Mouse (Mus musculus): ENCODE results near the gene Pskh1.
A peak's percentile ranks its signal among the peaks of the same experiment; 100 is the strongest.

Pskh1 gene

GRCm38 (mm10) chr8:105892432-105892831, 7.8 kb upstream of the Pskh1 start:
- DNase-seq (ENCODE audit: low spot score in 2 of 2): no peak

- DNase-seq (ENCODE audit: low spot score in 2 of 2): peak in 1 of 2 experiments; percentile 63
These were observed 6.9 kb upstream of the Pskh1 start, which contains the start of gene Nrn1l for GRCm38 (mm10) chr8:105893339-105893738. Nrn1l (plus strand) TSS chr8:105893567.

GRCm38 (mm10) chr8:105897801-105898480, 2.3 kb upstream of the Pskh1 start:
- no peak for DNase-seq (ENCODE audit: low spot score in 2 of 2)

- DNase-seq (ENCODE audit: low spot score in 2 of 2): no peak
These were observed 838 bp downstream of the Pskh1 start for GRCm38 (mm10) chr8:105900941-105901616.

GRCm38 (mm10) chr8:105919390-105919789, 19.1 kb downstream of the Pskh1 start:
- DNase-seq (ENCODE audit: low spot score in 2 of 2): no peak

- DNase-seq (ENCODE audit: low spot score in 2 of 2): no peak
These were observed 24.9 kb downstream of the Pskh1 start for GRCm38 (mm10) chr8:105925123-105925522.

- DNase-seq (ENCODE audit: low spot score in 2 of 2): peak; percentile 68 to 78
These were observed 30.4 kb downstream of the Pskh1 start for GRCm38 (mm10) chr8:105930602-105931001.

GRCm38 (mm10) chr8:105931271-105931670, 31.0 kb downstream of the Pskh1 start:
- no peak for DNase-seq (ENCODE audit: low spot score in 2 of 2)

GRCm38 (mm10) chr8:105932525-105932924, 32.3 kb downstream of the Pskh1 start:
- DNase-seq (ENCODE audit: low spot score in 2 of 2): no peak

- DNase-seq (ENCODE audit: low spot score in 2 of 2): no peak
These were observed 33.5 kb downstream of the Pskh1 start, which contains the start of gene Ctrl for GRCm38 (mm10) chr8:105933762-105934161. Ctrl (minus strand) TSS chr8:105933862.

GRCm38 (mm10) chr8:105935105-105935504, 34.9 kb downstream of the Pskh1 start:
- DNase-seq (ENCODE audit: low spot score in 2 of 2): no peak

- no peak for DNase-seq (ENCODE audit: low spot score in 2 of 2)
These were observed 35.8 kb downstream of the Pskh1 start for GRCm38 (mm10) chr8:105935863-105936603.

- peak; percentile 68 to 73 for DNase-seq (ENCODE audit: low spot score in 2 of 2)
These were observed 36.7 kb downstream of the Pskh1 start for GRCm38 (mm10) chr8:105936866-105937475.

- DNase-seq (ENCODE audit: low spot score in 2 of 2): peak in 1 of 2 experiments; percentile 35
These were observed 37.5 kb downstream of the Pskh1 start for GRCm38 (mm10) chr8:105937496-105938305.

GRCm38 (mm10) chr8:105938306-105938669, 38.0 kb downstream of the Pskh1 start, which contains the start of gene Psmb10:
Psmb10 (minus strand) TSS chr8:105938444.
- DNase-seq (ENCODE audit: low spot score in 2 of 2): no peak

- no peak for DNase-seq (ENCODE audit: low spot score in 2 of 2)
These were observed 41.8 kb downstream of the Pskh1 start for GRCm38 (mm10) chr8:105942026-105942425.

GRCm38 (mm10) chr8:105942542-105942941, 42.3 kb downstream of the Pskh1 start:
- DNase-seq (ENCODE audit: low spot score in 2 of 2): no peak

GRCm38 (mm10) chr8:105943321-105943739, 43.1 kb downstream of the Pskh1 start, which contains the start of gene Lcat:
Lcat (minus strand) TSS chr8:105943382.
- DNase-seq (ENCODE audit: low spot score in 2 of 2): no peak

GRCm38 (mm10) chr8:105949350-105949749, 49.1 kb downstream of the Pskh1 start:
- DNase-seq (ENCODE audit: low spot score in 2 of 2): peak in 1 of 2 experiments; percentile 36

- no peak for DNase-seq (ENCODE audit: low spot score in 2 of 2)
These were observed 50.9 kb downstream of the Pskh1 start for GRCm38 (mm10) chr8:105951057-105951659.

GRCm38 (mm10) chr8:105956556-105956955, 56.3 kb downstream of the Pskh1 start:
- no peak for DNase-seq (ENCODE audit: low spot score in 2 of 2)

Data from frontal cortex, postnatal 25 days (tissue).